Mouse (Mus musculus): ENCODE measurements around the gene B3gnt8.

Gene B3gnt8

GRCm38 (mm10) chr7:25626509-25627430, at the start of gene B3gnt8:
Gene B3gnt8, plus strand, starts transcription at chr7:25626654.
- in situ Hi-C loops (cut with MboI, MseI) = no loop called here

GRCm38 (mm10) chr7:25576793-25577437, 49.5 kb upstream of the B3gnt8 start:
- in situ Hi-C loops (cut with MboI, MseI) = loop anchor here (5.0 kb wide), 1 partner anchor 740 kb away; no protein-coding TSS in a partner anchor

- in situ Hi-C loops (cut with MboI, MseI) = loop anchor here (5.0 kb wide), 1 partner anchor 742 kb away; no protein-coding TSS in a partner anchor
Measured at GRCm38 (mm10) chr7:25579441-25579840, 47.0 kb upstream of the B3gnt8 start.

- in situ Hi-C loops (cut with MboI, MseI) = no loop called here
Measured at GRCm38 (mm10) chr7:25582301-25582810, 44.1 kb upstream of the B3gnt8 start.

GRCm38 (mm10) chr7:25584651-25585050, 41.8 kb upstream of the B3gnt8 start:
- in situ Hi-C loops (cut with MboI, MseI) = no loop called here

GRCm38 (mm10) chr7:25585351-25586204, 40.9 kb upstream of the B3gnt8 start:
- in situ Hi-C loops (cut with MboI, MseI) = no loop called here

GRCm38 (mm10) chr7:25591226-25591625, 35.2 kb upstream of the B3gnt8 start:
- in situ Hi-C loops (cut with MboI, MseI) = no loop called here

- in situ Hi-C loops (cut with MboI, MseI) = no loop called here
Measured at GRCm38 (mm10) chr7:25593859-25594258, 32.6 kb upstream of the B3gnt8 start.

GRCm38 (mm10) chr7:25599663-25600062, 26.8 kb upstream of the B3gnt8 start:
- in situ Hi-C loops (cut with MboI, MseI) = loop anchor here (5.0 kb wide), 2 partner anchors 122 to 172 kb away; partner anchors contain the start of gene Ceacam1

GRCm38 (mm10) chr7:25600666-25601065, 25.8 kb upstream of the B3gnt8 start:
- in situ Hi-C loops (cut with MboI, MseI) = no loop called here

- in situ Hi-C loops (cut with MboI, MseI) = no loop called here
Measured at GRCm38 (mm10) chr7:25601346-25601745, 25.1 kb upstream of the B3gnt8 start.

GRCm38 (mm10) chr7:25606625-25607063, 19.8 kb upstream of the B3gnt8 start:
- in situ Hi-C loops (cut with MboI, MseI) = no loop called here

- in situ Hi-C loops (cut with MboI, MseI) = no loop called here
Measured at GRCm38 (mm10) chr7:25607196-25607595, 19.3 kb upstream of the B3gnt8 start.

GRCm38 (mm10) chr7:25610056-25610455, 16.4 kb upstream of the B3gnt8 start:
- in situ Hi-C loops (cut with MboI, MseI) = loop anchor here (10.0 kb wide), 1 partner anchor 405 kb away; no protein-coding TSS in a partner anchor

- in situ Hi-C loops (cut with MboI, MseI) = loop anchor here (10.0 kb wide), 1 partner anchor 407 kb away; no protein-coding TSS in a partner anchor
Measured at GRCm38 (mm10) chr7:25611501-25611900, 15.0 kb upstream of the B3gnt8 start.

GRCm38 (mm10) chr7:25614086-25614485, 12.4 kb upstream of the B3gnt8 start:
- in situ Hi-C loops (cut with MboI, MseI) = loop anchor here (10.0 kb wide), 1 partner anchor 409 kb away; no protein-coding TSS in a partner anchor

GRCm38 (mm10) chr7:25614831-25615705, 11.4 kb upstream of the B3gnt8 start:
- in situ Hi-C loops (cut with MboI, MseI) = loop anchor here (10.0 kb wide), 1 partner anchor 410 kb away; no protein-coding TSS in a partner anchor

- in situ Hi-C loops (cut with MboI, MseI) = loop anchor here (10.0 kb wide), 1 partner anchor 411 kb away; no protein-coding TSS in a partner anchor
Measured at GRCm38 (mm10) chr7:25615706-25616011, 10.8 kb upstream of the B3gnt8 start, which contains the start of gene Erich4. Gene Erich4, minus strand, starts transcription at chr7:25615892.

- in situ Hi-C loops (cut with MboI, MseI) = loop anchor here (10.0 kb wide), 1 partner anchor 413 kb away; no protein-coding TSS in a partner anchor
Measured at GRCm38 (mm10) chr7:25617376-25618160, 8.9 kb upstream of the B3gnt8 start.

Data from regulatory T cell (primary cell).